In genomic region chr6:120301137-120301536, GRCm38 (mm10) we compare ENCODE assay signal across 8 mouse cellular contexts. TPM values are rescaled to one million over a fixed set of nuclear protein-coding genes. Genes with fewer than 3 reads are reported as not detected.
A peak's percentile ranks its signal among the peaks of the same experiment; 100 is the strongest.
DNase-seq lines count a peak whose midpoint lies in the region; ATAC-seq and TF ChIP-seq lines count a peak whose summit lies in the region.
"Had no signal": no experiment of that assay in that cellular context is flagged by ENCODE, and none has a peak within 500 bp of the region (broad histone marks: within the 10 kb centered on the region; RNA-seq: fewer than 3 reads in every experiment).

No protein-coding gene starts in this region.

- DNase-seq in urinary bladder, postnatal 14 days (ENCODE audit: low spot score) = peak; percentile 42
- no peak for DNase-seq in urinary bladder, adult 2 months (ENCODE audit: low spot score)
- DNase-seq in brain, embryonic 18.5 days (ENCODE audit: low read depth, low spot score) = peak; percentile 24
- DNase-seq in gastrocnemius, postnatal 14 days = peak; percentile 31
- peak; percentile 55 for DNase-seq in layer of hippocampus, adult 11-12 months (ENCODE audit: low spot score)
- DNase-seq in stomach, postnatal 0 days (ENCODE audit: low spot score) = peak; percentile 67

- TF ChIP-seq EP300 in stomach, postnatal 0 days (optimal IDR thresholded peaks at IDR 0.05) = no peak

- TF ChIP-seq CTCF in stomach, postnatal 0 days (IDR thresholded peaks at IDR 0.05; ENCODE audit: low read depth) = peak; percentile 83

- intact Hi-C loops in gastrocnemius, postnatal 14 days (cut with DNase I; ENCODE audit: low total_unique reads) = no loop called here

- no peak overlapping the region for H3K27ac ChIP-seq in stomach, postnatal 0 days (replicated peaks)

- ATAC-seq in megakaryocyte progenitor cell, adult 5-6 weeks (replicated peaks; ENCODE audit: poor library complexity) = peak; percentile 71
- peak; percentile 63; the same call in 1 of the 2 replicates for ATAC-seq in stomach, postnatal 0 days (ENCODE audit: low FRiP score, low TSS enrichment)

- H3K4me1 ChIP-seq in stomach, postnatal 0 days (replicated peaks; ENCODE audit: control insufficient read depth, insufficient read depth) = no peaks in the 10 kb centered on the region

- H3K36me3 ChIP-seq in stomach, postnatal 0 days (ENCODE audit: control insufficient read depth, insufficient read depth, low read length) = no peaks in the 10 kb centered on the region

- 19% methylated on average over 6 of the region's 6 CpGs for WGBS in stomach, postnatal 0 days

- no peaks in the 10 kb centered on the region for H3K27me3 ChIP-seq in stomach, postnatal 0 days (ENCODE audit: control insufficient read depth, insufficient read depth, low read length)

- H3K9me3 ChIP-seq in stomach, postnatal 0 days (ENCODE audit: control insufficient read depth, low read length) = no peaks in the 10 kb centered on the region

- no peak overlapping the region for H3K4me2 ChIP-seq in stomach, postnatal 0 days (replicated peaks; ENCODE audit: low read depth)

- no peak overlapping the region for H3K9ac ChIP-seq in stomach, postnatal 0 days (ENCODE audit: low read length)

- H3K4me3 ChIP-seq in stomach, postnatal 0 days (ENCODE audit: low read depth, low read length) = no peak overlapping the region

RNA-seq across cellular contexts. Expression of gene B4galnt3, which starts 6.8 kb away (rescaled TPM):
- 0.40 and 0.45 TPM in 2 replicates for polyA plus RNA-seq in urinary bladder, adult 2 months (2012; rRNA removed)
- total RNA-seq in gastrocnemius, postnatal 14 days (2021) = 1 to 10 TPM; 2.7 TPM
- not detected in 2 replicates for total RNA-seq in megakaryocyte progenitor cell, adult 5-6 weeks (2015)
- 0.03 and 0.12 TPM in 2 replicates for total RNA-seq in megakaryocyte progenitor cell, adult 5-6 weeks (2017)
- 0.74 and 0.85 TPM in 2 replicates for polyA plus RNA-seq in stomach, postnatal 0 days (2015; fragmentation: Nextera tagmentation; extraction: Ambion mirVana)

RNA-seq across cellular contexts. Expression of gene D330020A13Rik, which starts 7.0 kb away (rescaled TPM):
- polyA plus RNA-seq in urinary bladder, adult 2 months (2012; rRNA removed) = not detected in 2 replicates
- total RNA-seq in gastrocnemius, postnatal 14 days (2021) = under 1 TPM in 1 of 2 experiments, not detected in 1; 0.21 TPM
- total RNA-seq in megakaryocyte progenitor cell, adult 5-6 weeks (2015) = not detected in 2 replicates
- not detected in 2 replicates for total RNA-seq in megakaryocyte progenitor cell, adult 5-6 weeks (2017)
- polyA plus RNA-seq in stomach, postnatal 0 days (2015; fragmentation: Nextera tagmentation; extraction: Ambion mirVana) = 0.35 and 0.51 TPM in 2 replicates
- polyA plus RNA-seq: neural tube, embryonic 14.5 days had no signal
